Mouse (Mus musculus) heart, postnatal 0 days (tissue): ENCODE measurements around the gene Frmd8.

ENCODE experiments used
- CTCF ChIP-seq: IDR thresholded peaks from 2 replicates; pipeline ENCODE4 v1.5.1; 2016; ENCODE audit warnings: antibody characterized with exemption, control low read depth, low read depth
- EP300 ChIP-seq: IDR thresholded peaks from 2 replicates; pipeline ENCODE4 v1.6.1; 2016; ENCODE audit warnings: antibody characterized with exemption, low read depth

- TF ChIP-seq CTCF (no peak), EP300 (no peak)
Measured at GRCm38 (mm10) chr19:5871273-5871672, 3.8 kb downstream of the Frmd8 start.
